Mouse (Mus musculus): ENCODE results near the gene Mri1. TPM values are rescaled to one million over a fixed set of nuclear protein-coding genes. Genes with fewer than 3 reads are reported as not detected.

Gene Mri1
- polyA plus RNA-seq, 1 experiment from 2014 or later = 64.2 TPM

GRCm38 (mm10) chr8:84208381-84209380 is 48.4 kb downstream of the Mri1 start:
- 49% methylated on average over 17 of the region's 17 CpGs for WGBS

GRCm38 (mm10) chr8:84207811-84208210 is 49.3 kb downstream of the Mri1 start:
- peak; percentile 43 for DNase-seq (ENCODE audit: low spot score)
- WGBS = 64% methylated on average over 7 of the region's 7 CpGs
- Histone ChIP-seq H3K27ac (replicated peaks) (peak overlapping the region; percentile 45), H3K4me1 (peaks cover 42% of the 10 kb centered on the region), H3K27me3 (replicated peaks; ENCODE audit: low read depth, poor library complexity, severe bottlenecking) (peaks cover under 1% of the 10 kb centered on the region; the same call in 1 of the 2 replicates), H3K36me3 (replicated peaks) (peaks cover 60% of the 10 kb centered on the region), H3K9me3 (no peaks in the 10 kb centered on the region), H3K4me3 (0 out of 2 replicates have a peak overlapping the region, but pooled peaks have one; percentile 5)

More at GRCm38 (mm10) chr8:84208381-84209380, 48.4 kb downstream of the Mri1 start:
- Histone ChIP-seq H3K27ac (replicated peaks) (peak overlapping the region; percentile 45), H3K4me1 (peaks cover 33% of the 10 kb centered on the region), H3K36me3 (replicated peaks) (peaks cover 68% of the 10 kb centered on the region), H3K27me3 (replicated peaks; ENCODE audit: low read depth, poor library complexity, severe bottlenecking) (no peaks in the 10 kb centered on the region), H3K9me3 (no peaks in the 10 kb centered on the region), H3K4me3 (peak overlapping the region; percentile 16; the same call in 1 of the 2 replicates)
- DNase-seq (ENCODE audit: low spot score) = no peak

GRCm38 (mm10) chr8:84206666-84207065 is 50.5 kb downstream of the Mri1 start:
- H3K27ac ChIP-seq (replicated peaks) = no peak overlapping the region
- WGBS = 92% methylated on average over 3 of the region's 3 CpGs
- no peaks in the 10 kb centered on the region for H3K9me3 ChIP-seq
- H3K36me3 ChIP-seq (replicated peaks) = peaks cover 48% of the 10 kb centered on the region
- peaks cover 53% of the 10 kb centered on the region for H3K4me1 ChIP-seq
- no peak for DNase-seq (ENCODE audit: low spot score)
- no peak overlapping the region for H3K4me3 ChIP-seq
- peaks cover 12% of the 10 kb centered on the region for H3K27me3 ChIP-seq (replicated peaks; ENCODE audit: low read depth, poor library complexity, severe bottlenecking)

GRCm38 (mm10) chr8:84205073-84205472 is 52.1 kb downstream of the Mri1 start:
- peaks cover 37% of the 10 kb centered on the region for H3K36me3 ChIP-seq (replicated peaks)
- peaks cover 65% of the 10 kb centered on the region for H3K4me1 ChIP-seq
- no peak overlapping the region for H3K4me3 ChIP-seq
- no peaks in the 10 kb centered on the region for H3K9me3 ChIP-seq
- no peak for DNase-seq (ENCODE audit: low spot score)
- 91% methylated on average over 5 of the region's 5 CpGs for WGBS
- no peak overlapping the region for H3K27ac ChIP-seq (replicated peaks)
- peaks cover 18% of the 10 kb centered on the region for H3K27me3 ChIP-seq (replicated peaks; ENCODE audit: low read depth, poor library complexity, severe bottlenecking)

- H3K4me3 ChIP-seq = peak overlapping the region; percentile 70
- no peak for DNase-seq (ENCODE audit: low spot score)
- peaks cover 28% of the 10 kb centered on the region for H3K36me3 ChIP-seq (replicated peaks)
- H3K4me1 ChIP-seq = peaks cover 69% of the 10 kb centered on the region
- H3K27me3 ChIP-seq (replicated peaks; ENCODE audit: low read depth, poor library complexity, severe bottlenecking) = peaks cover 18% of the 10 kb centered on the region
- H3K27ac ChIP-seq (replicated peaks) = peak overlapping the region; percentile 87
- H3K9me3 ChIP-seq = no peaks in the 10 kb centered on the region
- WGBS = 54% methylated on average over 13 of the region's 13 CpGs
Measured at GRCm38 (mm10) chr8:84203975-84204772, 53.0 kb downstream of the Mri1 start.

- WGBS = 10% methylated on average over 34 of the region's 34 CpGs
- Histone ChIP-seq H3K27me3 (replicated peaks; ENCODE audit: low read depth, poor library complexity, severe bottlenecking) (peaks cover 18% of the 10 kb centered on the region), H3K4me3 (peak overlapping the region; percentile 70), H3K9me3 (no peaks in the 10 kb centered on the region), H3K27ac (replicated peaks) (peak overlapping the region; percentile 87), H3K36me3 (replicated peaks) (peaks cover 18% of the 10 kb centered on the region), H3K4me1 (peaks cover 69% of the 10 kb centered on the region)
- DNase-seq (ENCODE audit: low spot score) = peak; percentile 82
Measured at GRCm38 (mm10) chr8:84202938-84203917, 53.9 kb downstream of the Mri1 start.

- Histone ChIP-seq H3K4me1 (peaks cover 69% of the 10 kb centered on the region), H3K27me3 (replicated peaks; ENCODE audit: low read depth, poor library complexity, severe bottlenecking) (peaks cover 18% of the 10 kb centered on the region), H3K9me3 (no peaks in the 10 kb centered on the region), H3K27ac (replicated peaks) (no peak overlapping the region), H3K4me3 (peak overlapping the region; percentile 70), H3K36me3 (replicated peaks) (peaks cover 16% of the 10 kb centered on the region)
- WGBS = 88% methylated on average over 9 of the region's 9 CpGs
- no peak for DNase-seq (ENCODE audit: low spot score)
Measured at GRCm38 (mm10) chr8:84202466-84202865, 54.7 kb downstream of the Mri1 start.

- H3K9me3 ChIP-seq = no peaks in the 10 kb centered on the region
- peaks cover 18% of the 10 kb centered on the region for H3K27me3 ChIP-seq (replicated peaks; ENCODE audit: low read depth, poor library complexity, severe bottlenecking)
- H3K27ac ChIP-seq (replicated peaks) = peak overlapping the region; percentile 95
- H3K4me1 ChIP-seq = peaks cover 73% of the 10 kb centered on the region
- peaks cover 13% of the 10 kb centered on the region for H3K36me3 ChIP-seq (replicated peaks)
- no peak for DNase-seq (ENCODE audit: low spot score)
- H3K4me3 ChIP-seq = peak overlapping the region; percentile 70
- WGBS = 62% methylated on average over 15 of the region's 15 CpGs
Measured at GRCm38 (mm10) chr8:84201545-84202245, 55.4 kb downstream of the Mri1 start.

GRCm38 (mm10) chr8:84200652-84201544 is 56.2 kb downstream of the Mri1 start:
- 4% methylated on average over 70 of the region's 70 CpGs for WGBS
- no peaks in the 10 kb centered on the region for H3K9me3 ChIP-seq
- H3K27me3 ChIP-seq (replicated peaks; ENCODE audit: low read depth, poor library complexity, severe bottlenecking) = peaks cover 18% of the 10 kb centered on the region
- peak overlapping the region; percentile 70 for H3K4me3 ChIP-seq
- H3K4me1 ChIP-seq = peaks cover 73% of the 10 kb centered on the region
- H3K36me3 ChIP-seq (replicated peaks) = peaks cover 7% of the 10 kb centered on the region; the same call in 1 of the 2 replicates
- peak overlapping the region; percentile 95 for H3K27ac ChIP-seq (replicated peaks)
- peak; percentile 82 for DNase-seq (ENCODE audit: low spot score)

- WGBS = 21% methylated on average over 8 of the region's 8 CpGs
- Histone ChIP-seq H3K9me3 (no peaks in the 10 kb centered on the region), H3K4me3 (peak overlapping the region; percentile 70), H3K36me3 (replicated peaks) (peaks cover 4% of the 10 kb centered on the region; the same call in 1 of the 2 replicates), H3K4me1 (peaks cover 73% of the 10 kb centered on the region), H3K27ac (replicated peaks) (peak overlapping the region; percentile 95), H3K27me3 (replicated peaks; ENCODE audit: low read depth, poor library complexity, severe bottlenecking) (peaks cover 18% of the 10 kb centered on the region)
- no peak for DNase-seq (ENCODE audit: low spot score)
Measured at GRCm38 (mm10) chr8:84200126-84200555, 57.0 kb downstream of the Mri1 start.

Measured in embryonic facial prominence, embryonic 10.5 days (tissue).